Mouse (Mus musculus) kidney, postnatal 14 days (tissue): ENCODE results near the gene Syvn1.
A peak's percentile ranks its signal among the peaks of the same experiment; 100 is the strongest.

Experiments
- DNase-seq: peaks from one replicate; pipeline ENCODE4 v3.0.0; 2022; ENCODE audit warnings: mixed read lengths

Syvn1 gene

GRCm38 (mm10) chr19:6069851-6070250, 23.5 kb downstream of the Syvn1 start:
- DNase-seq = no peak

GRCm38 (mm10) chr19:6070571-6071250, 24.3 kb downstream of the Syvn1 start:
- no peak for DNase-seq

GRCm38 (mm10) chr19:6071261-6071660, 24.9 kb downstream of the Syvn1 start:
- DNase-seq = no peak

GRCm38 (mm10) chr19:6073889-6074288, 27.5 kb downstream of the Syvn1 start:
- no peak for DNase-seq

- DNase-seq = peak; percentile 92
Measured at GRCm38 (mm10) chr19:6076564-6077393, 30.4 kb downstream of the Syvn1 start, which contains the start of gene Vps51. Gene Vps51 (minus strand): TSS chr19:6077231.

GRCm38 (mm10) chr19:6079983-6080480, 33.7 kb downstream of the Syvn1 start, which contains the start of gene Tmem262:
Gene Tmem262 (plus strand): TSS chr19:6080033.
- DNase-seq = no peak

GRCm38 (mm10) chr19:6082156-6082555, 35.8 kb downstream of the Syvn1 start, which contains the start of gene Gm28374:
Gene Gm28374 (minus strand): TSS chr19:6082256.
- no peak for DNase-seq

GRCm38 (mm10) chr19:6084478-6085248, 38.3 kb downstream of the Syvn1 start, which contains the start of the genes Zfpl1 and Cdca5:
Gene Zfpl1 (minus strand): TSS chr19:6084956.
Gene Cdca5 (plus strand): TSS chr19:6084983.
- peak; percentile 98 for DNase-seq

GRCm38 (mm10) chr19:6085417-6085879, 39.1 kb downstream of the Syvn1 start:
- DNase-seq = peak; percentile 70

GRCm38 (mm10) chr19:6088841-6089240, 42.5 kb downstream of the Syvn1 start:
- no peak for DNase-seq

- DNase-seq = no peak
Measured at GRCm38 (mm10) chr19:6094119-6094518, 47.7 kb downstream of the Syvn1 start, which contains the start of gene AC131692.1. Gene AC131692.1 (plus strand): TSS chr19:6094419.

- peak; percentile 47 for DNase-seq
Measured at GRCm38 (mm10) chr19:6097847-6098246, 51.5 kb downstream of the Syvn1 start.

GRCm38 (mm10) chr19:6101186-6101585, 54.8 kb downstream of the Syvn1 start:
- DNase-seq = no peak

- no peak for DNase-seq
Measured at GRCm38 (mm10) chr19:6102169-6102853, 55.9 kb downstream of the Syvn1 start.
